Mouse (Mus musculus): ENCODE measurements around the gene Ptpro.
"Not testable (repeated sequence)": the region's sequence is repeated elsewhere in the genome, so short reads cannot be mapped to it uniquely, and the experiment has no call there.

The Ptpro gene

DNA sequence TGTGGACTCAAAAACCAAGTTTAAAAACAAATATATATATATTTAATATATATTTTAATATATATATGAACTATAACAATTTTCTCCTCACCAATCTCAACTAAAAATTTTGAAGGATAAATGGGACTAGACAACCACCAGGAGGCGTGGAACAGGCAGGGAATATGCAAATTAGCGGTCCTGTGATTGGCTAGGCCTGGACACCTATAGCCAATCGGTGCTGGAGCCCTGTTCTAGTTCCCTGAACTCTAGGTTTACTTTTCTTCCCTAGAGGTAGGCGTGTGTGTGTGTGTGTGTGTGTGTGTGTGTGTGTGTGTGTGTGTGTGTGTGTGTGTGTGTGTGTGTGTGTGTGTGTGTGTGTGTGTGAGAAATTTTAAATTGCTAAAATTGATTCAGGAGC is 134.8 kb downstream of the Ptpro start:
- no peak for DNase-seq (ENCODE audit: low spot score)

DNA sequence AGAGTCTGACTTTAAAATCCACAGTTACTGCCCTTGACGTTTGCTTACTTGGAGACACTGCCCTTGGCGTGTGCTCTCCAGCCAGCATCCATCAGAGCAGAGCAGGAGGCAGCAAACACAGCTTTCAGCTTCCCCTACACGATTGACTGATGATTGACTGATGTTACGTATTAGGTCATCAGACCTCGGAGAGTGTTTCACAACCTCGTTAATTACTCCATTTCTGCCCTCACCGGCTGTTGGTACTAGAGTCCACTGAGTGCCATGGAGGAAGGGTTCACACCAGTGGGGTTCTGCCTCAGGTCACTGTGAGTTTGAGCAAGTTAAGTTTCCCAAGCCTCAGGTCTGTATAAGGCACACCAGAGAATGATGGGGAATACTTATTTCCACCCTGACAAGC is 143.0 kb downstream of the Ptpro start:
- DNase-seq (ENCODE audit: low spot score), result no peak

GRCm38 (mm10) chr6:137396106-137396793 is 144.1 kb downstream of the Ptpro start:
- no peak for DNase-seq (ENCODE audit: low spot score)

GRCm38 (mm10) chr6:137397358-137397757 is 145.2 kb downstream of the Ptpro start:
- DNase-seq (ENCODE audit: low spot score), result no peak

- DNase-seq (ENCODE audit: low spot score), result no peak
Measured at GRCm38 (mm10) chr6:137404196-137404595, 152.1 kb downstream of the Ptpro start.

DNA sequence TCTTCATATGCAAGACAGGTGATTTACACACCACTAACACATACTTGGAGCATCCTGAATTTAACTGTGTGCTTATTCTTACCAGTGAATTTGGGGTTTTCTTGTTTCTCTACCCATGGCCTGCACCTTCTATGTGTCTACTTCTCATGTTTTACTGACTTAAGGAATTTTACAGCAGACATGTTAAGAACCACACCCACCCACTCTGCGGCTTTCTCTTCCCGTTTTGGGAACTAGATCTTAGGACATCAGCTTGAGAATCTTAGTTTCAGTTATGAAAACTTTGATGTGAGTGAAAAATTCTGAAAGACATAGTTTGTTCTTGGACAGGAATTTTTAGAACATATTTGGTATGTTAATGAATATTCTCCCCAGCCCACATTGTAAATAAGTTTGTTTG is 153.6 kb downstream of the Ptpro start:
- peak; percentile 29 for DNase-seq (ENCODE audit: low spot score)

GRCm38 (mm10) chr6:137410510-137410909 is 158.4 kb downstream of the Ptpro start:
- DNase-seq (ENCODE audit: low spot score), result no peak

- no peak for DNase-seq (ENCODE audit: low spot score)
Measured at GRCm38 (mm10) chr6:137411901-137412378, 159.8 kb downstream of the Ptpro start.

DNA sequence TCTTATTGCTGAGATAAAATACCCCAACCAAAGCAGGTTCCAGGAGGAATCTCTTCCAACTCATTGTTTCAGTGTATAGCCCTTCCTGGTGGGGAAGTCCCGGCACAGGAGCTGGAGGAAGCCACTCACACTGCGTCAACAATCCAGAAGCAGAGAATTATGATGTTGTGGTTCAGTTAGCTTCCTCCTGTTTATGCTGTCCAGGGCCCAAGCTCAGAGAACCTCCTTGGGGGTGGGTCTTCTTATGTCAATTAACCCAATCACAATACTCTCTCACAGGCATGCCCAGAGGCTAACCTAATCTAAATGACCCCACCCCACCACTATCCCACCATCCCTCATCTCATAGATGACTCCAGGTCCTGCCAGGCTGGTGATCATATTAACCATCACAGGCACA is 160.9 kb downstream of the Ptpro start:
- no peak for DNase-seq (ENCODE audit: low spot score)

- DNase-seq (ENCODE audit: low spot score), result peak; percentile 36
Measured at GRCm38 (mm10) chr6:137414531-137415405, 162.6 kb downstream of the Ptpro start.

DNA sequence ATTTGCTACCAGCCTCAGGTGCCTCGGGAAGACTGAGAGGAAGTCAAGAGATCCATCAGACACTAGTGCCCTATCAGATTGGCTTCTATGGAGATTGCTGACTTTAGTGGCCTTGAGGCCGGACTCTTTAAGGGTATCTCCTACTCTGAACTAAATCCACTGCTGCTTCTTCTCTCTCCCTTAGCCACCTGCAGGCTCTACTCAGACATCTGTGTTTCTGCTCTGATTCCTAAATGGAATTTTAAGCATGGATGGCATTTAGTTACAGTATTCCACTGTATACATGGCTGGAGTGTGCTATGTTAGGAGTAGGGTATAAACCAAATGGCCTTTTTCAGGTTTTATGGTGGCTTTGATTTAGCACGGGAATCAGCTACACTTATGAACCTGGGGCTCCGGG is 170.7 kb downstream of the Ptpro start:
- no peak for DNase-seq (ENCODE audit: low spot score)

GRCm38 (mm10) chr6:137423830-137424229 is 171.7 kb downstream of the Ptpro start:
- no peak for DNase-seq (ENCODE audit: low spot score)

DNA sequence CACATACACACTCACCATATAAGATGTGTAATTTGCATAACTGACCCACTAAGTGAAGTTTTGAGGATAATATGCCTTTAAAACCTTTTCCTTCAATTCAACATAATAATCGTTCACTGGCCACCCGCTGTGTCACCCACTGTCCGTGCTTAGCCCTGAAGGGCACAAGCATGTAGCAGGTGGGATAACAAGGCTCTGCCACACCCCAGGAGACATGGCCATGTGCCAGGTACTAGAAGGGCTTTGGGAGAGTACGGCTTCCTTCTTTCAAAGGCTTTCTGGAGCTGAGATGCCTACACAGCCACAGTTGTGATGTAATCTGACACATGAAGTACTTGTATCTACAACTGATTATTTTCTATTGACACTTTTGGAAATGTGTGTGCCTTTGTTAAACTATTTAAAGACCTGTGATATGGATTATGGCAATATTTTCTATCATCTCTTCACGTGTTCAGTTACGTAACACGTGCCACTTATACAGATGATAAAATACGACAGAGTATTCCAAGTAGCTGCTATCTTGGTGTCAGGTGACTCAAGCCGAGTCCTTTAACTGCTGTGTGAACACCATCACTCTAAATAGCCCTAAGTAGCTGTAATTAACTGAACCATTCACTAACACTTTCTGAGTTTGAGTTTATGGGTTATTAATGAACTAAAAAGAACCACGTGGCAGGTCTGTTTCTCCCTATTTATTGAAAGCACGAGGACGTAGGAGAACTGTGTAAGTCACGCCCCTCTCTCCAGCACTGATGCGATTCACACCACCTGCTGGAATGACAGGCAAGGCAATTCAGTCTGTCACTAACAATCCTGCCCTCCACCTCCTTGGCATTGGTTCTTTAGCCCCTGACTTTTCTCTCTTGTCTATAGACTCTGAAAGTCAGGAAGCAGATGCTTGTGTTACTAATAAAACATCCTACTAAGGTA is 173.6 kb downstream of the Ptpro start:
- no peak for DNase-seq (ENCODE audit: low spot score)

DNA sequence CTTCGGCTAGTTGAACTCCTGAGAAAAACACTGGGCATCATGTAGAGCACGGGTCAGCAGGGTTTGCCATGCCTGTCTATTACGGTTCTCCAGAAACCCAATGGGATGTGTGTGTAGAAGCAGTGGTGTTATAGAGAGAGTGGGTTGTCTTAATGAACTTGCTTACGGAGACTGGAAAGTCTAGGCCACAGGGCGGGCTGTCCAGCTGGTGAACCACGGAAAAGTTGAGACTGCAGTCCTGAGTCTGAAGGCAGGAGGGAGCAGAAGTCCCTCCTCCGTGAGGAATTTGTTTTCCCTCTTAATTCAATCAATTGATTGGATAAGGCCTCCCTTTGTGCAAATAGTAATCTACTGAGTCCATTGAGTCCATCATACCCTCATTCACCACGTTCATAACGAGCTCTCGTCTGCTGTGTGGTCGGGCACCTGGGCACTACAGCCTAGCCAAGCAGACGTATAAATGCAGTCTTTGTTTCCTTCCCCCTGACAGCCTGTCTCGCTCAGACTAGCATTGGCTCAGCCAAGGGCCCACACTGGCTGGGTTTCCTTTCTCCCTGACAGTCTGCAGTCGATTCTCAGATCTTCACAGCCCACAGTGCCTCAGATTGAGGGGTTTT is 181.5 kb downstream of the Ptpro start:
- no peak for DNase-seq (ENCODE audit: low spot score)

DNA sequence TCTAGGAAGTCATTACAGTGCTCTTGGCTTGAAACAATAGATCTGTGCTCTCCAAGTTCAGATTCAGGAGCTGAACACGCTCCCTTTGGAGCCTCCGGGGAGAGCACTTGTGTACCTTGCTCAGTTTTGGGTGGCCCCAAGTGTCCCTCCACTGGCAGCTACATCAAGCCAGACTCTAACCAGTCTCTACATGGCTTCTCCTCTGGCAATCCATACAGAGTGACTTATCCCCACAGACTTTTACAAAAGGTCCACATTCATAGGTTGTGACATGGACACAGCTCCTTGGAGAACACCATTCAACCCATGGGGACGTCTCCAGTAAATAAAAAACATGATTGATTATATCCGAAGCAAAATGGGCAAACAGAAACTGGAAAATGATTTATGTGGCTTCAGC is 185.4 kb downstream of the Ptpro start:
- no peak for DNase-seq (ENCODE audit: low spot score)

- no peak for DNase-seq (ENCODE audit: low spot score)
Measured at GRCm38 (mm10) chr6:137437902-137438580, 185.9 kb downstream of the Ptpro start.

DNA sequence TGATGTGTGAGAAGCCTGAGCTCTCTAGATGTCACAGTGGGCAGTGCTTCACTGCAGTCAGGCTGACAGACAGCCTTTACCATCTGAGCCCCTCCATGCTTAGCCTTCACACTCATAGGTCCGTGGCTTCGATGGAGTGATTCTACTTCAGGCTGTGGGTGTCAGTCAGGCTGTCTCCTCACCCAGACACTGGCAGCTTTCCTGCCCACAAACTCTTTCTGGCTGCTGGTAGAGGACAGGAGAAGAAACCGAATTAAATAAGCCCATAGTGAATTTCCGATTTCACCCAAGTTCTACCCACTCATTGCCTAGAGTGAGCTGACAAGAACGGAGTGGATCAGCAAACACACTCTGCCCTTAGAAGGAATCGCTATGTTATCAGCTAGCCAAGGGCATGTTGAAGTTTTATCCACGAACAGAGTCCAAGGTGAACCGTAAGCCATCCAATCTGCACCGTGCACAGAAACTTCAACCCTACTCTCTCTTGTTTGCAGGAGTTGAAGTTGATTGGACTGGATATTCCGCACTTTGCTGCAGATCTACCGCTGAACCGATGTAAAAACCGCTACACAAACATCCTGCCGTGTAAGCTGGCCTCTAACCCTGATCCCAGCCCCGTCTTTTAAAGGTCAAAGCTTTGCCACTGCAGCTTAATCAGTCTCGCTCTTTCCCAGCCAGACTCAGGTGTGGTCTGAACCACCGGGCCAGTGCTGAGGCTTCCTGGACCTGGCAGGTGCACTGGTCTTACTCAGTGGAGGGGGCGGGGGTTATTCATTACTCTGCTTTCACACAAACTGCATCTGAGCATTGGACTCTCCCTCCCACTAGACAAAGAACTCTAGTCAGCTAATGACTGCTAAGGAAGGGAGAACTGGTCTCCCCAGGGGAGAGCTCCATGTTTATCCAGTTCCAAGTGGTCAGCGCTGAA is 188.7 kb downstream of the Ptpro start:
- no peak for DNase-seq (ENCODE audit: low spot score)

DNA sequence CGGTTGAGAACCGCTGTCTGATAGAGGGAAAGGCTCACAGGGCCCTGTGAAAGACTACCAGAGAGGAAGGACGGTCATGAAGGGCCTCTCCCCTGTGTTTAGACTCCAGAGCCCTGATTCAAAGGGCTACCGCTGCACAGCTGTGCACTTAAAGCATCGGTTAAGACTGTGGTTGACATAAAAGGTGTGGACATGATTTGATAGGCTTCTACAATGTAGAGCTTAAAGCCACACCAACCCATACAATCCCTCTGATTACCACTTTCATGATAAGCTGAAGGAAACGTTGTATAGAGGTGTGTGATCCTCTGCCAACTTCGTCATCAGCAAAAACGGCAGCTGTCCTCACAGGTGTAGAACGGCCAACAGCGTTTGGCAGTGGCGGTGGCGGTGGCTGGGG is 191.0 kb downstream of the Ptpro start:
- no peak for DNase-seq (ENCODE audit: low spot score)

DNA sequence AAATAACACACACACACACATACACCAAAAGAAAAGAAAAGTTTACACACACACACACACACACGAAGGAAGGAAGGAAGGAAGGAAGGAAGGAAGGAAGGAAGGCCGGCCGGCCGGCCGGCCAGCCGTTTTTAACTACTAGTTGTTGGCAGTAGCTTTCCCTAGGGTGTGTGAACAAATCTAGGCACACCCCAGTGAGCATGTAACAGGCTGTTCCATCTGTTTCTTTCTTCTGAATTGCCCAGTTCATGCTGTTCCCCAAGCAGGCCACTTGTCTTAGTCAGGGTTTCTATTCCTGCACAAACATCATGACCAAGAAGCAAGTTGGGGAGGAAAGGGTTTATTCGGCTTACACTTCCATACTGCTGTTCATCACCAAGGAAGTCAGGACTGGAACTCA is 194.0 kb downstream of the Ptpro start:
- not testable (repeated sequence) for DNase-seq (ENCODE audit: low spot score)

DNA sequence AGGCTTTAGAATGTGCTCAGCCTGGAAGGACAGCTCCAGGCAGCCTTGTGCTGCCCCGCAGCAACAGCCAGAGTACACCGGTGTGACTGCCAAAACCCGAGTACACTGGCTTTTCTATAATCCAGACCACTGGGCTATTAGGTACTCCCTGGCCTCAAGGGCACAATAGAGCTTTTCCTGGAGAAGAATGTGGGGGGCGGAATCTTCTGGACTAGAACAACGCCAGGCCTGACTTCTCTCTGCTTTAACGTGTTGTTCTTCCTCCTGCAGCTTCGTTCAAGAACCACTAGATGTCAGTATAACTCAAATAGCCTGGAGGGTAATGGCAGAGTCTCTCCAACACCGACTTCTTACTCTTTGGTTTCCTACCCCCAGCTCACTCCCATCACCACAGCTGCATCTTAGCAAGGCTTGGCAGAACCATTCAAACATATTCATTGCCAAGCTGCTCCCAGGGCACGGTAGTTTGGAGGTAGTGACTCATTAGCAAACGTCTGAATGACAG is 203.5 kb downstream of the Ptpro start:
- peak; percentile 57 for DNase-seq (ENCODE audit: low spot score)
